Mouse (Mus musculus) CH12.LX (cell line): ENCODE data around the gene Ccdc96. TPM values are rescaled to one million over a fixed set of nuclear protein-coding genes. Genes with fewer than 3 reads are reported as not detected.

Experiments used
- DNase-seq: peaks from one replicate; pipeline ENCODE4 v3.0.0-alpha.2; 2013; ENCODE audit errors: extremely low read depth
- H3K27ac ChIP-seq: 2 replicates; pipeline ENCODE4 v1.5.1; 2012; ENCODE audit warnings: low read depth, mild to moderate bottlenecking, control low read depth, moderate library complexity; ENCODE audit not compliant: insufficient read depth
- H3K27me3 ChIP-seq: replicated peaks from 2 replicates; pipeline ENCODE3; 2012; ENCODE audit warnings: inconsistent platforms
- H3K36me3 ChIP-seq, 2 experiments: replicated peaks in 1 of 2; 2 replicates each; pipeline versions ENCODE3 to v1.6.1; 2012; ENCODE audit warnings: inconsistent platforms in 1 of 2, low read length in 1 of 2, mild to moderate bottlenecking in 1 of 2, mixed read lengths in 1 of 2, moderate library complexity in 1 of 2; ENCODE audit not compliant: control insufficient read depth in 1 of 2, insufficient read depth in 1 of 2
- H3K4me1 ChIP-seq, 2 experiments: 2 replicates each; pipeline ENCODE4 v1.6.1; 2012; ENCODE audit warnings: inconsistent platforms in 1 of 2, moderate library complexity in 1 of 2; ENCODE audit not compliant: insufficient read depth in 2 of 2, control insufficient read depth in 1 of 2
- H3K4me2 ChIP-seq: 2 replicates; pipeline ENCODE4 v1.6.1; 2012; ENCODE audit warnings: low read depth, mild to moderate bottlenecking, control low read depth; ENCODE audit not compliant: poor library complexity, insufficient read depth, severe bottlenecking
- H3K4me3 ChIP-seq, 3 experiments: fragments of 150-350 bp in 1 of 3; sonication (generic) in 1 of 3; replicated peaks in 1 of 3; 2 replicates each; pipeline versions ENCODE3 to v1.5.1; 2011 to 2012; ENCODE audit warnings: low read depth in 2 of 3, low read length in 2 of 3, mild to moderate bottlenecking in 2 of 3, moderate library complexity in 2 of 3, control low read depth in 1 of 3, improper control_type of control experiment in 1 of 3, inconsistent platforms in 1 of 3, mixed read lengths in 1 of 3; ENCODE audit not compliant: poor library complexity in 1 of 3
- H3K79me2 ChIP-seq: replicated peaks from 2 replicates; pipeline ENCODE4 v1.6.1; 2012; ENCODE audit warnings: mild to moderate bottlenecking, moderate library complexity; ENCODE audit not compliant: control insufficient read depth, poor library complexity, insufficient read depth, severe bottlenecking; ENCODE audit errors: extremely low read depth
- H3K9ac ChIP-seq: 2 replicates; pipeline ENCODE4 v1.6.1; 2012; ENCODE audit warnings: low read depth, mild to moderate bottlenecking, control low read depth, moderate library complexity; ENCODE audit not compliant: insufficient read depth
- H3K9me3 ChIP-seq: replicated peaks from 2 replicates; pipeline ENCODE3; 2012; ENCODE audit warnings: low read length, inconsistent platforms, mixed read lengths
- BHLHE40 ChIP-seq: IDR thresholded peaks from 2 replicates; pipeline ENCODE4 v1.6.1; 2011; ENCODE audit warnings: mild to moderate bottlenecking, low read depth, low read length, improper control_type of control experiment
- E2F4 ChIP-seq: IDR thresholded peaks from 2 replicates; pipeline ENCODE4 v1.6.1; 2011; ENCODE audit warnings: low read depth, low read length, improper control_type of control experiment; ENCODE audit not compliant: insufficient replicate concordance
- ETS1 ChIP-seq: conservative IDR thresholded peaks from 2 replicates; pipeline ENCODE4 v1.6.1; 2012; ENCODE audit warnings: low read depth, mild to moderate bottlenecking, inconsistent platforms, low read length, improper control_type of control experiment, moderate library complexity
- GABPA ChIP-seq: IDR thresholded peaks from 2 replicates; pipeline ENCODE4 v1.6.1; 2012; ENCODE audit warnings: low read depth, low read length, improper control_type of control experiment, inconsistent platforms; ENCODE audit not compliant: insufficient replicate concordance
- JUN ChIP-seq: IDR thresholded peaks from 2 replicates; pipeline ENCODE4 v1.6.1; 2011; ENCODE audit warnings: low read depth, mild to moderate bottlenecking, low read length, improper control_type of control experiment, moderate library complexity; ENCODE audit not compliant: insufficient read depth
- JUND ChIP-seq: conservative IDR thresholded peaks from 2 replicates; pipeline ENCODE4 v1.6.1; 2011; ENCODE audit warnings: low read depth, low read length, improper control_type of control experiment
- MAFK ChIP-seq: IDR thresholded peaks from 2 replicates; pipeline ENCODE4 v1.6.1; 2011; ENCODE audit warnings: low read length, improper control_type of control experiment; ENCODE audit not compliant: insufficient replicate concordance
- MEF2A ChIP-seq: IDR thresholded peaks from 2 replicates; pipeline ENCODE4 v1.6.1; 2014; ENCODE audit warnings: low read depth, mild to moderate bottlenecking, inconsistent platforms, low read length, improper control_type of control experiment, borderline replicate concordance
- MXI1 ChIP-seq: IDR thresholded peaks from 2 replicates; pipeline ENCODE4 v1.6.1; 2011; ENCODE audit warnings: mild to moderate bottlenecking, low read depth, low read length, improper control_type of control experiment
- MYC ChIP-seq: IDR thresholded peaks from 2 replicates; pipeline ENCODE4 v1.6.1; 2011; ENCODE audit warnings: low read depth, mild to moderate bottlenecking, improper control_type of control experiment, low read length
- NELFE ChIP-seq: IDR thresholded peaks from 2 replicates; pipeline ENCODE4 v1.6.1; 2011; ENCODE audit warnings: low read depth, low read length, improper control_type of control experiment
- POLR2A ChIP-seq: IDR thresholded peaks from 2 replicates; pipeline ENCODE4 v1.6.1; 2011; ENCODE audit warnings: low read depth, mild to moderate bottlenecking, improper control_type of control experiment, low read length
- POLR2AphosphoS2 ChIP-seq: IDR thresholded peaks from 2 replicates; pipeline ENCODE4 v1.6.1; 2011; ENCODE audit warnings: low read depth, low read length, improper control_type of control experiment
- RAD21 ChIP-seq: IDR thresholded peaks from 2 replicates; pipeline ENCODE4 v1.6.1; 2011; ENCODE audit warnings: low read depth, mild to moderate bottlenecking, low read length, improper control_type of control experiment, moderate library complexity
- RCOR1 ChIP-seq: conservative IDR thresholded peaks from 2 replicates; pipeline ENCODE4 v1.6.1; 2012; ENCODE audit warnings: low read depth, mild to moderate bottlenecking, inconsistent platforms, low read length, improper control_type of control experiment
- TCF12 ChIP-seq: IDR thresholded peaks from 2 replicates; pipeline ENCODE4 v1.6.1; 2014; ENCODE audit warnings: low read depth, mild to moderate bottlenecking, inconsistent platforms, low read length, improper control_type of control experiment
- ZC3H11A ChIP-seq: IDR thresholded peaks from 2 replicates; pipeline ENCODE4 v1.6.1; 2012; ENCODE audit warnings: low read depth, mild to moderate bottlenecking, inconsistent platforms, low read length, improper control_type of control experiment
- ZKSCAN1 ChIP-seq: IDR thresholded peaks from 2 replicates; pipeline ENCODE4 v1.6.1; 2012; ENCODE audit warnings: low read depth, inconsistent platforms, low read length, improper control_type of control experiment, borderline replicate concordance
- ZMIZ1 ChIP-seq: IDR thresholded peaks from 2 replicates; pipeline ENCODE4 v1.6.1; 2012; ENCODE audit warnings: low read depth, mild to moderate bottlenecking, inconsistent platforms, low read length, improper control_type of control experiment
- ZNF384 ChIP-seq: IDR thresholded peaks from 2 replicates; pipeline ENCODE4 v1.6.1; 2012; ENCODE audit warnings: low read depth, low read length, improper control_type of control experiment, inconsistent platforms
- dilution Hi-C: fragments of 300-500 bp; cut with MboI; formaldehyde crosslinking; loops from 2 replicates; pipeline ENCODE4 v1.14.3; 2020; ENCODE audit warnings: low sequenced_read_pairs; ENCODE audit not compliant: extremely low pct_unique_long_range_greater_than_20kb, extremely low pct_ligation_motif_present
- in situ Hi-C: fragments of 300-500 bp; cut with MboI; formaldehyde crosslinking; loops from 3 replicates; pipeline ENCODE4 v1.14.3; 2019; ENCODE audit warnings: low sequenced_read_pairs, low pct_ligation_motif_present, low pct_unique_long_range_greater_than_20kb, mixed read lengths
- polyA plus RNA-seq: library from polyadenylated mRNA; unstranded; fragments of >175 nt; gene quantifications from 2 replicates; pipeline ENCODE4 v1.2.1, GENCODE M21; 2012; ENCODE audit warnings: low read depth; ENCODE audit not compliant: insufficient read length
- total RNA-seq, 2 experiments: library from RNA; depleted of rRNA; stranded (reverse); fragments of 300-350 nt in 1 of 2; fragments of >200 nt in 1 of 2; gene quantifications; 2 replicates each; pipeline ENCODE4 v1.2.3; 2012 to 2014

The Ccdc96 gene
- total and polyA plus RNA-seq, 3 experiments, result 0.26 to 0.41 (median 0.34) TPM

DNA sequence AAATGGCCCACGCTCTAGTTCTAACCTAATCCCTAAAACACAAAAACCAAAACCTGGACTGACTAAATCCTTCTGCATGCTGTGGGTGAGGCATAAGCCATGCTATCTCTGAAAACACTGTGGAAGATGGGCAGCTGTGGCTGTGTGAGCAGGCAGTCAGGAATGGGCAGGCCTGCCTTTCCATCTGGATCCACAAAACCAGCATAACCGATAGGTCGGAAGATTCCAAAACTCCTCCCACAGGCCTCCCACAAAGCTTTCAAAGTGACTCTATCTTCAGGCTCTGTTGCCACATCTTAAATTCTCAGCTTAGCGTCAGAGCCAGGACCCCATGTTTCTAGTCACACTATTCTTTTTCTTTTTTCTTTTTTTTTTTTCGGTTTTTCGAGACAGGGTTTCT lies 9.5 kb downstream of the Ccdc96 start:
- dilution Hi-C loops (no loop called here), in situ Hi-C loops (no loop called here)
- no peak for TF ChIP-seq TCF12
- no peak for TF ChIP-seq ZMIZ1
- no peak for TF ChIP-seq NELFE
- TF ChIP-seq ZC3H11A, result no peak
- no peak for TF ChIP-seq RCOR1
- no peak for TF ChIP-seq BHLHE40
- TF ChIP-seq POLR2A, result no peak
- no peak for TF ChIP-seq ZNF384
- no peak for TF ChIP-seq MAFK
- TF ChIP-seq JUN, result no peak
- TF ChIP-seq E2F4, result no peak
- TF ChIP-seq GABPA, result no peak
- TF ChIP-seq JUND, result no peak
- TF ChIP-seq MXI1, result no peak
- no peak for TF ChIP-seq MEF2A
- no peak for TF ChIP-seq RAD21
- no peak for TF ChIP-seq ETS1
- no peak overlapping the region for H3K27ac ChIP-seq
- H3K27me3 ChIP-seq, result no peaks in the 10 kb centered on the region
- no peak overlapping the region for H3K4me3 ChIP-seq
- H3K4me1 ChIP-seq, result peaks cover 0 to 14% of the 10 kb centered on the region in 2 experiments; a peak in 2 of 4 replicates
- no peak for DNase-seq
- H3K9me3 ChIP-seq, result no peaks in the 10 kb centered on the region
- H3K79me2 ChIP-seq, result no peaks in the 10 kb centered on the region
- H3K36me3 ChIP-seq, result peaks cover 48 to 78% of the 10 kb centered on the region in 2 experiments
- no peak overlapping the region for H3K9ac ChIP-seq
- no peak overlapping the region for H3K4me2 ChIP-seq

DNA sequence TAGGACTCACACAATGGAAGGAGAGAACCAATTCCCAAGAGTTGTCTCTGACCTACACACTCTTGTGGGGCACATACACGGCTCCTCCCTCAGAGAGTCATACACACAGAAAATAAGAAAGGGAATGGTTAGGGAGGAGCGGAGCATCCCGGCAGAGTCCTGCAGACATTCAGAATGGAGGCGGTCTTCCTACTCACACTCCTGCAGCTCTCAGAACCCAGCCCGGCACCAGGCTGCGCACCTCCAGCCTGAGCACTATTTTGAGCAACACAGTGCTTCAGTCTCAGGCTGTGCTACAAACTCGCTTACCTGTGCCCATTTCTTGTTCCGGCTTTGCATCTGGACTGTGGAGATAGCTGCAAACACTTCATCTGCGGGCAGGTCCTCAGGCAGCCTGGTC lies 10.3 kb downstream of the Ccdc96 start:
- Histone ChIP-seq H3K9ac (no peak overlapping the region), H3K79me2 (no peaks in the 10 kb centered on the region), H3K27ac (no peak overlapping the region), H3K4me2 (no peak overlapping the region), H3K36me3 (peaks cover 54 to 78% of the 10 kb centered on the region in 2 experiments), H3K4me1 (peaks cover 0 to 11% of the 10 kb centered on the region in 2 experiments; a peak in 1 of 4 replicates), H3K9me3 (no peaks in the 10 kb centered on the region), H3K27me3 (no peaks in the 10 kb centered on the region)
- dilution Hi-C loops (no loop called here), in situ Hi-C loops (no loop called here)
- DNase-seq, result no peak
- TF ChIP-seq RCOR1 (no peak), BHLHE40 (no peak), ZKSCAN1 (no peak), GABPA (no peak), JUN (no peak), MXI1 (no peak), POLR2AphosphoS2 (no peak), MYC (no peak)
- TF ChIP-seq, all 38 proteins: peak for 0
- no peak overlapping the region for H3K4me3 ChIP-seq
